Mouse (Mus musculus): ENCODE data around the gene Car4. TPM values are rescaled to one million over a fixed set of nuclear protein-coding genes. Genes with fewer than 3 reads are reported as not detected.

Car4 gene
- not detected for polyA plus RNA-seq (2017; shearing (Covaris generic))

DNA sequence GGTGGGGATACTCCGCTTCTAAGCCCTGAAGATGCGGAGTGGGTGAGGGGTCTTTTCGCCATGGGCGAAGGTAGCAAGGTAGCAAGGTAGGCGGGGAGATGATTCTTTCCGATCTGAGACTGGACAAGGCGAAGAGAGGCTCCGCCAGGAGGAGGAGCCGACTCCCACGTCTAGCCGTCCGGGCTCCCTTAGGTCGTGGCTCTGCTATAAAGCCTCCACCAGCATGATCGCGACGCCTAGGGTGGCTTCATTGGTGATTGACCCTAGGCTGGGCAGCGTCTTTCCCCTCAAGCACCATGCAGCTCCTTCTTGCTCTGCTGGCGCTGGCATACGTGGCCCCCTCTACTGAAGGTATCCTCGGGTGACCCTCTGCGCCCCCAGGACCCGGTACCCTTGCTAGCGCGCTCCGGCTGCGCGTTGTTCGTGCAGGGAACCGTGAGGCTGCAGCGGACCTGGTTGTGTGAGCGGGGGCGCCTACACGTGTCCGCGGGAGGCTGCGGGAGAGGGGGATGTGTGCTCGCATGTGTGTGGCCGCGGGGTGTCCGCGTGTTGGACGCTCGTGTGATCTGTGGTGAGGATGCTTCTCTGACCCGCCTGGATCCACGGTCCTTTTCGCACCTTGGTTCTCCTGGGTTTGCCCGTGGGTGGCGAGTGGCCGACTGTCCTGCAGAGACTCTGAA lies at the start of gene Car4:
Gene Car4, plus strand, starts transcription at position 196 of the 680 bp plus-strand sequence.

DNA sequence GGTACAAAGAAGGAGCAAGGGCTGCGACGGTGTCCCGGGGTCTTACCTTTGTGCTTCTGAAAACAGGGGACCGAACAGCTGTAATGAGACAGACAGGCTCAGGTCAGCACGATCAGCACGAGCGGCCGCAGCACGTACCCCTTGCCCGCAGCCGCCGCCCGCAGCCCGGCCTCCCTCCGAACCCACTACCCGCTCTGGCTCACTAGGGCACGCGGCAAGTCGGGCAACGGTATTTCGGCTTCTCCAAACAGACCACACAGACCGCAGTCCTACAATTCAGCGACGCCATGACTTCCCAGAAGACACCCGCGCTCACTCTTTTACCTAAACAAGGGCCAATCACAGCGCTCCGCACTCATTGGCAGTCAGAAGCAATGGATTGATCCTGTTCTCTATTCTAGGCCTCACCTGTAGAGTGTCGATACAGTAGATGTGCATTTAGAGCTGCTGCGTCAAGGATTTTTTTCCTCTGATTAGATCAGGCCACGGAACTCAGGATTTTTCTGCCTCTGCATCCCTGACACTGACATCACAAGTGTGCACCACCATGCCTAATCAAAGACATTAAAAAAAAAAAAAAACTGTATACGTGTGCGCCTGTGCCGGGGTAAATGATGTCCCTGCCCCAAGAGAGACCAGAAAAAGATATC lies 41.4 kb upstream of the Car4 start, which contains the start of gene Znhit3:
Gene Znhit3, minus strand, starts transcription at position 314 of the 650 bp plus-strand sequence.

Other genes starting within 250 kb of the Car4 start
- gene Mrm1, start 138.3 kb upstream of the Car4 start, polyA plus RNA-seq (2017; shearing (Covaris generic)) = 18.2 TPM
- 24.9 TPM for gene Dhrs11, start 128.8 kb upstream of the Car4 start, polyA plus RNA-seq (2017; shearing (Covaris generic))
- 162 TPM for gene Ggnbp2, start 87.0 kb upstream of the Car4 start, polyA plus RNA-seq (2017; shearing (Covaris generic))
- 3.1 TPM for gene Myo19, start 77.6 kb upstream of the Car4 start, polyA plus RNA-seq (2017; shearing (Covaris generic))
- 4.8 TPM for gene Pigw, start 77.5 kb upstream of the Car4 start, polyA plus RNA-seq (2017; shearing (Covaris generic))
- gene Znhit3, start 41.4 kb upstream of the Car4 start, polyA plus RNA-seq (2017; shearing (Covaris generic)) = 26.6 TPM
- 20.1 TPM for gene Usp32, start 182.4 kb downstream of the Car4 start, polyA plus RNA-seq (2017; shearing (Covaris generic))
- gene 1700125H20Rik, start 212.6 kb downstream of the Car4 start, polyA plus RNA-seq (2017; shearing (Covaris generic)) = not detected

Data from activated CD4-positive, CD25-positive, alpha-beta regulatory T cell, adult 9 weeks (primary cell).